Mouse (Mus musculus) erythroblast, embryonic 14.5 days (primary cell): ENCODE results near the gene Zbtb14.

ENCODE experiments used
- GATA1 ChIP-seq: IDR thresholded peaks from 2 replicates; pipeline ENCODE4 v1.6.1; 2012; ENCODE audit warnings: low read length, inconsistent platforms, mixed read lengths
- TAL1 ChIP-seq: IDR thresholded peaks from 3 replicates; pipeline ENCODE4 v1.6.1; 2012; ENCODE audit warnings: low read length, inconsistent platforms, mixed read lengths

- TF ChIP-seq GATA1 = no peak
- TF ChIP-seq TAL1 = no peak
Measured at GRCm38 (mm10) chr17:69421592-69421991, 38.7 kb downstream of the Zbtb14 start.
